Mouse (Mus musculus): ENCODE results near the gene Gm36028. TPM values are rescaled to one million over a fixed set of nuclear protein-coding genes. Genes with fewer than 3 reads are reported as not detected.
A peak's percentile ranks its signal among the peaks of the same experiment; 100 is the strongest.

Gm36028 gene
- total RNA-seq, 2 experiments from 2014 or later: not detected

DNA sequence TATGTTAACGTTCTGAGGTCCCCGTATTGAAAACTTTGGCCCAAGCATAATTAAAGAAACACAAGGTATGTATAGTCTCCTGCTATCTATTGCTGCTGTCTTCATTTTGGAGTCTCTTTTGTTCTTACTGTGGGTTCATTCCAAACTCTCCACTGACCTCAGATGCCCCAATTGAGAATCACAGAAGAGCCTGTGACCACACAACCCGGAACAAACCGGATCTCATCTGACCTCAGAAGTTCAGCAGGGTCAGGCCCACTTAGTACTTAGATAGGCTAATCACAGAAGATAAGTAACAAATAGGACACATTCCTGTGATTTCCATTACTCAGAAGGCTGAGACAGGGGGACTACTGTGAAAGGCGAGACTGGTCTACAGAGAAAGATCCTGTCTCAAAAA is 6.4 kb downstream of the Gm36028 start:
- no peak for DNase-seq (ENCODE audit: low spot score in 2 of 2)
- no peak overlapping the region for H3K4me3 ChIP-seq
- no peak for TF ChIP-seq CTCF (conservative IDR thresholded peaks at IDR 0.05)
- H3K27ac ChIP-seq: no peak overlapping the region

DNA sequence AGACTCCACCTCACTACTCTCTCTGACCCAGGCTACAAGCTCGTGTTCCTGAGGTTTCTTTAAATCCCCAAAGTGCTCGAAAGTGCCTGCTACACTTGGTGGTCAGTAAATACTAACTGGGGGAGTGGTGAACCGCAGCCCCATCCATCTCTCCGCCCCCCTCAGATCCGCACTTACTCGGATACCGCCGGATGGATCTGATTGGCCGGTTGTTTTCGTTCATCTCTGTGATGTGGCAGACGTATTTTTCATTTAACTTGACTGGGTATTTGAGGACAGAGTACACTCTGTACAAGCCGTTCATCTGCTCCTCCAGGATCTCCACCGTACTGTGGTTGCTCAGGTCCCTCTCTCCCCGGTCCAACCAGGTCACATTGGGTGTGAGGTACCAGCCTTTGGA is 6.9 kb downstream of the Gm36028 start:
- no peak overlapping the region for H3K4me3 ChIP-seq
- no peak for TF ChIP-seq CTCF (conservative IDR thresholded peaks at IDR 0.05)
- no peak for DNase-seq (ENCODE audit: low spot score in 2 of 2)
- H3K27ac ChIP-seq: no peak overlapping the region

DNA sequence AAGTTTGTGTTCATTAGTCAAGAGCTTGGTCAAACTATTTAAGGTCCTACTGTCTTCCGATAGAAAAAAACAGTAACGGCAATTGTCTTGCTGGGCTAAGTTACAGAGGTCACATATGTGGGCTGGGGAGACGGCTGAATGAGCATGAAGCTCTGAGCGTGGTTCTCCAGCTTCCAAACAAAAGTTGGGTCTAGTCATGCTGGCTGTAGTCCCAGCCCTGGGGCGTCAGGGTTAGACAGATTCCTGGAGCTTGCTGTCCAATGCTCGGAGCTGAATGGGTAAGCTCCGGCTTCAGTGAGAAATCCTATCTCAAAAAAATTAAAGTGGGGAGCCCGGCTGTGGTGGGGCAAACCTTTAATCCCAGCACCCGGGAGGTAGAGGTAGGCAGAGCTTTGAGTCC is 7.7 kb downstream of the Gm36028 start:
- Histone ChIP-seq H3K27ac (no peak overlapping the region), H3K4me3 (no peak overlapping the region)
- no peak for DNase-seq (ENCODE audit: low spot score in 2 of 2)
- TF ChIP-seq CTCF (conservative IDR thresholded peaks at IDR 0.05): no peak

DNA sequence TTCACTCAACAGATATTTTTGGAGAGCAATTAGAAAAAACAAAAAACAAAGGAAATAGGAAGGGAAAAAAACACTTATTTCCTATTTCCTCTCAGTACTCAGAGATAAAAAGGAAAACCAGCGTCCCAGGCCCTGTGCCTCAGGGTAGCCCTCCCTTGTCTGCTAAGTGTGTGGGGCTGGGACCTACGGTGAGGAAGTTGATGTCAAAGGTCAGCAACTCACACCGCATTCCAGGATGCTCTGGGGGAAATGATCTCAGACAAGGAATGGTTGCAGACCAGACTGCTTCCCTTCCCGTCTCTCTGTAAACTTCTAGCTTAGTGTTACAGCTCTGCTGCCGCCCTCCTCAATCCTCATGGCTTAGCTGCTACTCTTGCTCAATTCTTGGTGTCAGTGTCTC is 9.6 kb downstream of the Gm36028 start:
- no peak for TF ChIP-seq CTCF (conservative IDR thresholded peaks at IDR 0.05)
- Histone ChIP-seq H3K4me3 (no peak overlapping the region), H3K27ac (no peak overlapping the region)
- no peak for DNase-seq (ENCODE audit: low spot score in 2 of 2)

DNA sequence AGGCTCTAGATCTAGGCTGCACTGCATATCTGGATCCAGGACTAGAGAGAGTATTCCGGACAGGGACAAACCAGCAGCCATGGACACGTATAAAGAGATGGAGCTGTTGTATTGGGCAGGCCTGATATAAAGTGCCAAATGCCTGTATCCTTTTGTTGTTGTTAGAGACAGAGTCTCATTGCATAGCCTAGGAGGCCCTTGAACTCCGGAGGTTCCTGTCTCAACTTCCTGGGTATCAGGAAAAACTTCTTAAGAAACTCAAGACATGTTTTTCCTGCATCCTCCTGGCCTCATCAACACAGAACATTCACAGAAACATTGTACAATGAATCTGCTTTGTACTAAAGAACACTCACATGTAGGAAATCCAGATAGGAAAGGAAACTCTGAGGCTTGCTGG is 13.9 kb downstream of the Gm36028 start:
- no peak for TF ChIP-seq CTCF (conservative IDR thresholded peaks at IDR 0.05)
- no peak for DNase-seq (ENCODE audit: low spot score in 2 of 2)

DNA sequence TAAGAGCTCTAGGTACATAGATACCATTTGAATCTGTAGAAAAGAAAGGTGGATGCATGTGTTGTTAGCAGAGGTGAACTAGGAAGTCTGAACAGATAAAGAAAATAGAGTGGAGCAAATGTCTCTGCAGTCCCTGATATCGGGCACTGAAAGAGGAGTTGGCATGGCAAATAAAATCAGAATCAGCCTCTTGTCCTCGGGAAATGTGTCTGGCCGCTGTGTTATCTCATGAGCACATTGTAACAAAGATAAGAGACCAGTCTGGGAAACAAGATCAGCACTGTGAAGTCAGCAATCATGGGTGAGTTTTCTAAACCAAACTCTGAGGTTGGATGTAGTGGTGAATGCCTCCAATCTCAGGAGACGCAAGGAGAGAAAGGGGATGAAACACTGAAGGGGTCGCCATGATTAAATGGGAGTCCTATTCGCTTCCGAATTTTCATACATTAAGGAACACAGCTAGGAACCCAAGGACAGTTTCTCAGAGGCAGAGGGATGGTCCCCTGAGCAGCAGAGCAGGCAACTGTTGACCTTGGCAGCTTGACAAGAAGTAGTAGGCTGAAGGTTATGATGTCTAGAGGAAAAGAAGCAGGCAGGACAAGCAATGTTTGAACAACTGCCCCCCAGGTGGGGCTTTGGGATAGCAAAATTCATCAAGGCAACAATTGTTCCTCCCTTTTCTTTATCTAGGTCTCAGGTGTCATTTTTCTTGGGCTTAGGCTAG is 15.6 kb downstream of the Gm36028 start:
- Histone ChIP-seq H3K4me3 (no peak overlapping the region), H3K27ac (no peak overlapping the region)
- no peak for DNase-seq (ENCODE audit: low spot score in 2 of 2)
- TF ChIP-seq CTCF (conservative IDR thresholded peaks at IDR 0.05): no peak

More for the DNA sequence above, 13.9 kb downstream of the Gm36028 start:
- no peak overlapping the region for H3K27ac ChIP-seq
- no peak overlapping the region for H3K4me3 ChIP-seq

DNA sequence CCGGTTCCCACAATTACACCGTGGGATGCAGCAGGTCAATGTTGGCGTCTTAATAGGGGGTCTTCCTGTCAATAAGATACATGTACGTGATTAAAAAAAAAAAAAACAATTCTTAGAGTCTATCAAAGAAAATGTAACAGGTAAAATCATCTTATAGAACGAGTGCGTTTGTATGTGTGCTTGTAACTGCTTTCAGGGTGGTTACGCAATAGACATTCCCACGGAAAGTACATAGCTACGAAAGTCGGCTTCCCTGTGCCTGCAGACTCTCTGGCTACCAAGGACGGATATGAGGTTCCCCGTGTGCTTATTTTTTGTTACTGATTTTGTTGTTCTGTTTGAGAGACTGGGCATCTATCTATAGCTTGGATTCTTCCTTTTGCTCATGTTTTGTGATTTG is 17.2 kb downstream of the Gm36028 start:
- no peak for TF ChIP-seq CTCF (conservative IDR thresholded peaks at IDR 0.05)
- Histone ChIP-seq H3K27ac (no peak overlapping the region), H3K4me3 (no peak overlapping the region)
- DNase-seq (ENCODE audit: low spot score in 2 of 2): no peak

DNA sequence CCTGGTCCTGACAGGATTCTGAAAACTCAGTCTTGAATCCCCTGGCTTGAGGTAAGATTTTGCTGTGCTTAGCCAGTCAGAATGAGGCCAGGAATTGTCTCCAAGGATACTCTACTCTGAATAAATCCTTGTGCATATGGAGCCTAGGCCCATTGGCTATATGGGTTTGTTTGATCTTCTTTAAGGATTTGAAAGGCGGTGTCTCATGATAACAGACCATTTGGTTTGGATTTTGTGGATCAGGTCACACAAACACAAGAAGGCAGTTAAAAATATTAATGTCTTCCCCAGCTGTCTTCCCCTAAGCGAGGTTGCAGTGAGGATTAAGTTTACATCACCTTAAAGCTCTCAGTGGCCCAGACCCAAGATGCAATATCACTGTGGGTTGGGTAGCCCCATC is 18.5 kb downstream of the Gm36028 start:
- Histone ChIP-seq H3K4me3 (no peak overlapping the region), H3K27ac (no peak overlapping the region)
- no peak for DNase-seq (ENCODE audit: low spot score in 2 of 2)
- no peak for TF ChIP-seq CTCF (conservative IDR thresholded peaks at IDR 0.05)

DNA sequence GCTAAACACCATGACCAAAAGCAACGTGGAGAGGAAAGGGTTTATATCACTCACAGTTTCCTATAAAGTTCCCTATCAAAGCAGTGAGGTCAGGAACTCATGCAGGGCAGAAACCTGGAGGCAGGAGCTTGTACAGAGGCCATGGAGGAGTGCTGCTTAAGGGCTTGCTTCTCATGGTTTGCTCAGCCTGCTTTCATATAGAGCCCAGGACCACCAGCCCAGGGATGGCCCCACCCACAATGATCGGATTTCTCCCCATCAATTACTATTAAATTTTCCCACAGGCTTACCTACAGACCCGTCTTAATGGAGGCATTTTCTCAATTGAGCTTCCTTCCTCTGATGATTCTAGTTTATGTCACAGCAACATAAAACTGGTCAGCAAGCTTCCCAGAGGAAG is 23.4 kb downstream of the Gm36028 start:
- TF ChIP-seq CTCF (conservative IDR thresholded peaks at IDR 0.05): no peak
- no peak overlapping the region for H3K4me3 ChIP-seq
- H3K27ac ChIP-seq: no peak overlapping the region
- DNase-seq (ENCODE audit: low spot score in 2 of 2): no peak

DNA sequence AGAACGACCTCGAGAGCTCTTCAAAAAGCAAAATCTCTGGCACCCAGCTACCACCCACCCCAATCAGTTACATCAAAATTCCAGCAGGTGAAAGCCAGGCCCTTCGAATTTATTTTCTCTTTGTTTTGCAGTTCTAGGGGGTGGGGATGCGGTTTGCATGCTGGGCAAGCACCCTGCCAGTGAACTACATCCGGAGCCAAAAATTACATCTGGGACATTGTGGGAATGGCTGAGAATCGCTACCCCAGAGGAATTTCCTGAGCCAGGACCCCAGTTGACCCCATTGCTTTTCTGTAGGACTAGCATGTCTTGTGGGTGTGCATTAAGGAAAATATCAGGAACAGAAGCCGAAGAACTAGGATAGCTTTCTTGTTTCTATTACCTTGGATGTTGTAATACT is 29.9 kb downstream of the Gm36028 start:
- Histone ChIP-seq H3K27ac (no peak overlapping the region), H3K4me3 (no peak overlapping the region)
- peak; percentile 39; the same call in 1 of the 2 replicates for TF ChIP-seq CTCF (conservative IDR thresholded peaks at IDR 0.05)
- DNase-seq (ENCODE audit: low spot score in 2 of 2): no peak

DNA sequence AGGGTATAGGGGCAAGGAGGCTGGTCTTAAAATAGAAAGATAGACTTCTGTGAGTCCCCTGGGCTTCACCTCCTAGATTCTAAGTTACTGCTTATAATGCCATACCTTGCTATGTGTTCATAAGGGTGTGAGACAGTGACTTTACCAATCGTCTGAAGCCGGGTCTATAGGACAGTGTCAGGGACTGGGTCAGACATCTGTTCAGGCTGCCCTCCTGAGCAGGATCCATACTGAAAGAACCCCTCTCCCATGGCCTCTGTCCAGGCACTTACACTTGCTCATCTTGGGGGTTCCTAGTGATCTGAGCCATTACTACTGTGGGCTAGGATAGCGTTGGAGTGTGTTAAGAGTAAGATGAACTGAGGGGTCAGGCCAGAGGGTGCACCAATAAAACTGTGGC is 34.7 kb downstream of the Gm36028 start:
- no peak overlapping the region for H3K27ac ChIP-seq
- DNase-seq (ENCODE audit: low spot score in 2 of 2): no peak
- no peak overlapping the region for H3K4me3 ChIP-seq
- TF ChIP-seq CTCF (conservative IDR thresholded peaks at IDR 0.05): no peak

DNA sequence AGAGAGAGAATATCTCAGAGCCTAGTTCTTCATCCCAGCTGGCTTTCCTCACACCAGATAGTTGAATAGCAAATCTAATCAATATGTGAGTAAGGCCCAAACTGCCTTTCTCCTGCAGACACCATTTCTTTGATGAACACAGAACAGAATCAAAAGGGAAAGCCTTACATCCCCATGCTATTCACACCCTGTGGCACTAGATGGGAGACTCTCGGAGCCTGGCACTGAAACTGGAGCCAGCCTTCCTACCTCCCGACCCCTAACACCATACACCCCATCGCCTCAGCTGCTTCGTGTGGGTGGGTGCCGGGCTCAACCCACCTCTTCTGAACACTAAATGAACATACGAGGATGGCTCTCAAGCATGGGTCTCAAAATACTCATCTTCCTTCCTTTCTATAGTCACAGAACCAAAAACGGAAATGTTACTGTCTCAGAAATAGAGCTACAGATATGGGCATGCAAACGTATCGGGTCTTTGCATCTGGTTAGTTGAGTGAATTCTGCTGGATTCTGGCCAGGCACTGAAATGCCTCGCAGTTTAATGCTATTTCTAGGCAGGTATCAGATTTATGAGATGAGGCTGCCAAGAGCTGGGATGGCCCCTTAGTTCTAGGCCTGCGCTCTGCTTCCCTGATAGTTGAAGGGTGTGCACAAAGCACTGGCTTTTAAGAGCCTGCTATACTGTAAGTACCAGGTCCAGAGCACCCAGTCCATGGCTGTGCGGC is 36.0 kb downstream of the Gm36028 start:
- TF ChIP-seq CTCF (conservative IDR thresholded peaks at IDR 0.05): no peak
- DNase-seq (ENCODE audit: low spot score in 2 of 2): no peak
- no peak overlapping the region for H3K27ac ChIP-seq
- no peak overlapping the region for H3K4me3 ChIP-seq

DNA sequence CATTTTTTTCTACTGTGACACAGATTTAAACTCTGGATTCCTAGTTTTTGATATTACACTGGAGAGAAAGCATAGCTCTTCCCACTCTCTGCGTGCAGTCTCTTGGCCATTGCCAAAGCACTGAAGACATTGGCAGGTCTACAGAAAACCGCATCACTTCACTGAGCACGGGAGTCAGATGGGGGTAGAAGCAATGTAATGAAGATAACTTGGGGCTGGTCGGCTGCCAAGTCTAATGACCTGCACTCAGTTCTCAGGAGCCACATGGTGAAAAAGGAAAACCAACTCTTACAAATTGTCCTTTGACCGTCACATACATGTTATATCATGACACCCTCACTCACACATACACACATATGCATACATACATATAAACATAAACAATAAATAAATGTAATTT is 37.0 kb downstream of the Gm36028 start:
- no peak for TF ChIP-seq CTCF (conservative IDR thresholded peaks at IDR 0.05)
- H3K27ac ChIP-seq: no peak overlapping the region
- no peak overlapping the region for H3K4me3 ChIP-seq
- no peak for DNase-seq (ENCODE audit: low spot score in 2 of 2)

DNA sequence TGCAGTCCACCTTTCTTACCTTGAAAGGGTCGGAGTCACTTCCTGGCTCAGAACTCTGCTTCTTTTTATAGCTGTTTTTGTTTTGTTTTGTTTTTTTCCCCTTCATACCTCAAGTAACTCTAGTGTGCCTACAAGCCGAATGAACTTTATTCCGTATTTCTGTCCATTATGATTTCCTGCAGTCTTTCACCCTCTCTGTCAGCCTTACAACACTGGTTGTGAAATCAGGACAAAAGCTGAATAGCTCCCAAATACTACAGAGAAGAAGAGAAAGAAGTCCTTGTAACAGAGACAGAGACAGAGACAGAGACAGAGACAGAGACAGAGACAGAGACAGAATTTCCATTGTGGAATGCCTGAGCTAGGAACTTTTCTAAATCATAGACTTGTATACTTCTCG is 43.0 kb downstream of the Gm36028 start:
- no peak overlapping the region for H3K27ac ChIP-seq
- H3K4me3 ChIP-seq: no peak overlapping the region
- no peak for DNase-seq (ENCODE audit: low spot score in 2 of 2)
- no peak for TF ChIP-seq CTCF (conservative IDR thresholded peaks at IDR 0.05)
